Mouse (Mus musculus) CH12.LX (cell line): ENCODE data around the gene Tead1. TPM values are rescaled to one million over a fixed set of nuclear protein-coding genes. Genes with fewer than 3 reads are reported as not detected.

Experiments
- DNase-seq: peaks from one replicate; pipeline ENCODE4 v3.0.0-alpha.2; 2013; ENCODE audit errors: extremely low read depth
- H3K27ac ChIP-seq: 2 replicates; pipeline ENCODE4 v1.5.1; 2012; ENCODE audit warnings: low read depth, mild to moderate bottlenecking, control low read depth, moderate library complexity; ENCODE audit not compliant: insufficient read depth
- H3K27me3 ChIP-seq: replicated peaks from 2 replicates; pipeline ENCODE3; 2012; ENCODE audit warnings: inconsistent platforms
- H3K36me3 ChIP-seq, 2 experiments: replicated peaks in 1 of 2; 2 replicates each; pipeline versions ENCODE3 to v1.6.1; 2012; ENCODE audit warnings: inconsistent platforms in 1 of 2, low read length in 1 of 2, mild to moderate bottlenecking in 1 of 2, mixed read lengths in 1 of 2, moderate library complexity in 1 of 2; ENCODE audit not compliant: control insufficient read depth in 1 of 2, insufficient read depth in 1 of 2
- H3K4me1 ChIP-seq, 2 experiments: 2 replicates each; pipeline ENCODE4 v1.6.1; 2012; ENCODE audit warnings: inconsistent platforms in 1 of 2, moderate library complexity in 1 of 2; ENCODE audit not compliant: insufficient read depth in 2 of 2, control insufficient read depth in 1 of 2
- H3K4me2 ChIP-seq: 2 replicates; pipeline ENCODE4 v1.6.1; 2012; ENCODE audit warnings: low read depth, mild to moderate bottlenecking, control low read depth; ENCODE audit not compliant: poor library complexity, insufficient read depth, severe bottlenecking
- H3K4me3 ChIP-seq, 3 experiments: fragments of 150-350 bp in 1 of 3; sonication (generic) in 1 of 3; replicated peaks in 1 of 3; 2 replicates each; pipeline versions ENCODE3 to v1.5.1; 2011 to 2012; ENCODE audit warnings: low read depth in 2 of 3, low read length in 2 of 3, mild to moderate bottlenecking in 2 of 3, moderate library complexity in 2 of 3, control low read depth in 1 of 3, improper control_type of control experiment in 1 of 3, inconsistent platforms in 1 of 3, mixed read lengths in 1 of 3; ENCODE audit not compliant: poor library complexity in 1 of 3
- H3K79me2 ChIP-seq: replicated peaks from 2 replicates; pipeline ENCODE4 v1.6.1; 2012; ENCODE audit warnings: mild to moderate bottlenecking, moderate library complexity; ENCODE audit not compliant: control insufficient read depth, poor library complexity, insufficient read depth, severe bottlenecking; ENCODE audit errors: extremely low read depth
- H3K9ac ChIP-seq: 2 replicates; pipeline ENCODE4 v1.6.1; 2012; ENCODE audit warnings: low read depth, mild to moderate bottlenecking, control low read depth, moderate library complexity; ENCODE audit not compliant: insufficient read depth
- H3K9me3 ChIP-seq: replicated peaks from 2 replicates; pipeline ENCODE3; 2012; ENCODE audit warnings: low read length, inconsistent platforms, mixed read lengths
- CTCF ChIP-seq, 2 experiments: IDR thresholded peaks in 1 of 2; conservative IDR thresholded peaks in 1 of 2; 2 replicates each; pipeline ENCODE4 v1.5.1; 2011 to 2012; ENCODE audit warnings: low read depth in 2 of 2, low read length in 2 of 2, improper control_type of control experiment in 1 of 2, inconsistent platforms in 1 of 2, mild to moderate bottlenecking in 1 of 2, moderate library complexity in 1 of 2
- E2F4 ChIP-seq: IDR thresholded peaks from 2 replicates; pipeline ENCODE4 v1.6.1; 2011; ENCODE audit warnings: low read depth, low read length, improper control_type of control experiment; ENCODE audit not compliant: insufficient replicate concordance
- ELF1 ChIP-seq: IDR thresholded peaks from 2 replicates; pipeline ENCODE4 v1.6.1; 2014; ENCODE audit warnings: low read depth, mild to moderate bottlenecking, inconsistent platforms, low read length, improper control_type of control experiment
- ETS1 ChIP-seq: conservative IDR thresholded peaks from 2 replicates; pipeline ENCODE4 v1.6.1; 2012; ENCODE audit warnings: low read depth, mild to moderate bottlenecking, inconsistent platforms, low read length, improper control_type of control experiment, moderate library complexity
- HCFC1 ChIP-seq: IDR thresholded peaks from 2 replicates; pipeline ENCODE4 v1.6.1; 2012; ENCODE audit warnings: low read depth, mild to moderate bottlenecking, inconsistent platforms, low read length, improper control_type of control experiment
- JUN ChIP-seq: IDR thresholded peaks from 2 replicates; pipeline ENCODE4 v1.6.1; 2011; ENCODE audit warnings: low read depth, mild to moderate bottlenecking, low read length, improper control_type of control experiment, moderate library complexity; ENCODE audit not compliant: insufficient read depth
- JUND ChIP-seq: conservative IDR thresholded peaks from 2 replicates; pipeline ENCODE4 v1.6.1; 2011; ENCODE audit warnings: low read depth, low read length, improper control_type of control experiment
- KAT2A ChIP-seq: IDR thresholded peaks from 2 replicates; pipeline ENCODE4 v1.6.1; 2012; ENCODE audit warnings: low read length, improper control_type of control experiment, inconsistent platforms; ENCODE audit not compliant: insufficient replicate concordance
- MAFK ChIP-seq: IDR thresholded peaks from 2 replicates; pipeline ENCODE4 v1.6.1; 2011; ENCODE audit warnings: low read length, improper control_type of control experiment; ENCODE audit not compliant: insufficient replicate concordance
- MAX ChIP-seq: IDR thresholded peaks from 2 replicates; pipeline ENCODE4 v1.6.1; 2011; ENCODE audit warnings: low read length, improper control_type of control experiment
- MAZ ChIP-seq: IDR thresholded peaks from 2 replicates; pipeline ENCODE4 v1.6.1; 2012; ENCODE audit warnings: low read depth, mild to moderate bottlenecking, inconsistent platforms, low read length, improper control_type of control experiment, moderate library complexity
- NRF1 ChIP-seq: IDR thresholded peaks from 2 replicates; pipeline ENCODE4 v1.6.1; 2014; ENCODE audit warnings: low read depth, mild to moderate bottlenecking, inconsistent platforms, low read length, improper control_type of control experiment, moderate library complexity
- PAX5 ChIP-seq: IDR thresholded peaks from 2 replicates; pipeline ENCODE4 v1.6.1; 2012; ENCODE audit warnings: low read length, inconsistent platforms, mixed read lengths
- POLR2A ChIP-seq: IDR thresholded peaks from 2 replicates; pipeline ENCODE4 v1.6.1; 2011; ENCODE audit warnings: low read depth, mild to moderate bottlenecking, improper control_type of control experiment, low read length
- POLR2AphosphoS2 ChIP-seq: IDR thresholded peaks from 2 replicates; pipeline ENCODE4 v1.6.1; 2011; ENCODE audit warnings: low read depth, low read length, improper control_type of control experiment
- RAD21 ChIP-seq: IDR thresholded peaks from 2 replicates; pipeline ENCODE4 v1.6.1; 2011; ENCODE audit warnings: low read depth, mild to moderate bottlenecking, low read length, improper control_type of control experiment, moderate library complexity
- SIN3A ChIP-seq: IDR thresholded peaks from 2 replicates; pipeline ENCODE4 v1.6.1; 2012; ENCODE audit warnings: low read length, improper control_type of control experiment, inconsistent platforms
- TBP ChIP-seq: conservative IDR thresholded peaks from 2 replicates; pipeline ENCODE4 v1.6.1; 2011; ENCODE audit warnings: low read depth, low read length, improper control_type of control experiment
- TCF12 ChIP-seq: IDR thresholded peaks from 2 replicates; pipeline ENCODE4 v1.6.1; 2014; ENCODE audit warnings: low read depth, mild to moderate bottlenecking, inconsistent platforms, low read length, improper control_type of control experiment
- UBTF ChIP-seq: IDR thresholded peaks from 2 replicates; pipeline ENCODE4 v1.6.1; 2012; ENCODE audit warnings: low read depth, mild to moderate bottlenecking, inconsistent platforms, low read length, improper control_type of control experiment, moderate library complexity
- USF1 ChIP-seq: IDR thresholded peaks from 2 replicates; pipeline ENCODE4 v1.6.1; 2014; ENCODE audit warnings: low read depth, mild to moderate bottlenecking, inconsistent platforms, low read length, improper control_type of control experiment
- USF2 ChIP-seq: conservative IDR thresholded peaks from 2 replicates; pipeline ENCODE4 v1.6.1; 2011; ENCODE audit warnings: low read depth, low read length, improper control_type of control experiment
- dilution Hi-C: fragments of 300-500 bp; cut with MboI; formaldehyde crosslinking; loops from 2 replicates; pipeline ENCODE4 v1.14.3; 2020; ENCODE audit warnings: low sequenced_read_pairs; ENCODE audit not compliant: extremely low pct_unique_long_range_greater_than_20kb, extremely low pct_ligation_motif_present
- in situ Hi-C: fragments of 300-500 bp; cut with MboI; formaldehyde crosslinking; loops from 3 replicates; pipeline ENCODE4 v1.14.3; 2019; ENCODE audit warnings: low sequenced_read_pairs, low pct_ligation_motif_present, low pct_unique_long_range_greater_than_20kb, mixed read lengths
- polyA plus RNA-seq: library from polyadenylated mRNA; unstranded; fragments of >175 nt; gene quantifications from 2 replicates; pipeline ENCODE4 v1.2.1, GENCODE M21; 2012; ENCODE audit warnings: low read depth; ENCODE audit not compliant: insufficient read length
- total RNA-seq, 2 experiments: library from RNA; depleted of rRNA; stranded (reverse); fragments of 300-350 nt in 1 of 2; fragments of >200 nt in 1 of 2; gene quantifications; 2 replicates each; pipeline ENCODE4 v1.2.3; 2012 to 2014

The Tead1 gene
- total and polyA plus RNA-seq, 3 experiments: not detected

DNA sequence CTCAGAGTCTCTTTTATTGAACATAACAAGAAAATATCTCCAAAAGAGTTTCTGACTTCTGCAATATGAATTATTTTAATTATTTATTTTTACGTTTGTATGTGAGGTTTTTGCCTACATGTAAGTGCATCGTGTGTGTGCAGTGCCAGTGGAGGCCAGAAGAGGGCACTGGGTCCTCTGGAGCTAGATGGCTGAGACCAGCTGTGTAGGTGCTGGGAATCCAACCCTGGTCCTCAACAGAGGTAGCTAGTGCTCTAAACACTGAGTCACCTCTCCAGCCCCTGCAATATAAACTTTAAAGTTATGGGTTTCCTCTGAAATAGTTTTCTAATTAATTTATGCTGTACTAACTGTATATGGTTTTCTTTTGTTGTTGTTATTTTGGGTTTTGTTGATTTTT, 43.2 kb upstream of the Tead1 start:
- H3K79me2 ChIP-seq: no peaks in the 10 kb centered on the region
- H3K4me2 ChIP-seq: no peak overlapping the region
- dilution Hi-C loops: no loop called here
- peaks cover 3% of the 10 kb centered on the region for H3K9me3 ChIP-seq
- TF ChIP-seq MAFK (no peak), PAX5 (no peak), POLR2A (no peak), MAZ (no peak), ELF1 (no peak), HCFC1 (no peak), CTCF (conservative IDR thresholded peaks at IDR 0.05 in 1 of 2, IDR thresholded peaks at IDR 0.05 in 1 of 2; ENCODE audit: low read depth in 2 of 2, low read length in 2 of 2) (no peak), JUND (no peak), TBP (no peak), TCF12 (no peak), NRF1 (no peak), MAX (no peak), POLR2AphosphoS2 (no peak)
- no peaks in the 10 kb centered on the region for H3K36me3 ChIP-seq
- H3K4me3 ChIP-seq: no peak overlapping the region
- H3K4me1 ChIP-seq: no peaks in the 10 kb centered on the region
- no peak overlapping the region for H3K27ac ChIP-seq
- DNase-seq: no peak
- no peaks in the 10 kb centered on the region for H3K27me3 ChIP-seq
- in situ Hi-C loops: no loop called here
- no peak overlapping the region for H3K9ac ChIP-seq

DNA sequence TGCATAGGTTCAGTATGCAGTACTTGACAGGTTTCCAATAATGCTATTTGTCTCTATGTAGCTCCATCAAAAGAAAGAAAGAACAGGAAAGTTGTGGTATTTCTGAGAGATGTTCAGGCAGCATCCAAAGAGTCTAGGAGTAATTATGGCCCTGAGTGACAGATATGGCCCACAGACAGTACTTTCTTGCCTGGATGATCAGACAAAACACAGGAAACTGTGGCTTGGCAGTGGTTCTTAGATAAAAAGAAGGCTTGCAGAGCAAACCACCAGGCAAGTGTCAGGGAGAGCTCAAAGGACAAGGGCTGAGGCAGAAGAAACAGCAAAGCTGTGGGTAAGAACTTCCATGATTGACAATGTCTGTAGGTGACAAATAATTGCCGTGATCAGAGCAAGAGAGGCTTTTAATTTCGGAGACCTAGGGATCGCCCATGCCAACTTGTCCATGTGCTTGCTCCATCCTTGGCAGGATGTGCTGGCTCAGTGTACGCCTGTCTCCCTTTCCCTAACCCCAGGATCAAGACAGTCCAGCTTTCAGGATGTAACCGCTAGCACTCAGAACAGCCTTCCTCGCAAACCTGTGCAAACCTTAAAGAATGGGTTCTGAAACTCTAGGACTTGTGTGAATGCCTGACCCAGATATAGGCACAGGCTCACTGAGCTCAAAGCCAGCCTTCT, 35.1 kb upstream of the Tead1 start:
- in situ Hi-C loops: no loop called here
- no peak overlapping the region for H3K4me2 ChIP-seq
- H3K27me3 ChIP-seq: no peaks in the 10 kb centered on the region
- H3K36me3 ChIP-seq: no peaks in the 10 kb centered on the region
- no peak overlapping the region for H3K4me3 ChIP-seq
- DNase-seq: no peak
- no peaks in the 10 kb centered on the region for H3K79me2 ChIP-seq
- dilution Hi-C loops: no loop called here
- H3K9ac ChIP-seq: no peak overlapping the region
- TF ChIP-seq USF2 (no peak), ELF1 (no peak), KAT2A (no peak), JUN (no peak), USF1 (no peak), TBP (no peak), ETS1 (no peak), HCFC1 (no peak), NRF1 (no peak), UBTF (no peak), RAD21 (no peak), SIN3A (no peak), E2F4 (no peak), MAX (no peak), MAZ (no peak), CTCF (conservative IDR thresholded peaks at IDR 0.05 in 1 of 2, IDR thresholded peaks at IDR 0.05 in 1 of 2; ENCODE audit: low read depth in 2 of 2, low read length in 2 of 2) (no peak)
- no peaks in the 10 kb centered on the region for H3K9me3 ChIP-seq
- no peak overlapping the region for H3K27ac ChIP-seq
- no peaks in the 10 kb centered on the region for H3K4me1 ChIP-seq
